Mouse (Mus musculus): ENCODE measurements around the gene Heca. TPM values are rescaled to one million over a fixed set of nuclear protein-coding genes. Genes with fewer than 3 reads are reported as not detected.
"Not testable (repeated sequence)": the region's sequence is repeated elsewhere in the genome, so short reads cannot be mapped to it uniquely, and the experiment has no call there.

The Heca gene
- polyA plus RNA-seq, 1 experiment from 2014 or later: 4.8 TPM

DNA sequence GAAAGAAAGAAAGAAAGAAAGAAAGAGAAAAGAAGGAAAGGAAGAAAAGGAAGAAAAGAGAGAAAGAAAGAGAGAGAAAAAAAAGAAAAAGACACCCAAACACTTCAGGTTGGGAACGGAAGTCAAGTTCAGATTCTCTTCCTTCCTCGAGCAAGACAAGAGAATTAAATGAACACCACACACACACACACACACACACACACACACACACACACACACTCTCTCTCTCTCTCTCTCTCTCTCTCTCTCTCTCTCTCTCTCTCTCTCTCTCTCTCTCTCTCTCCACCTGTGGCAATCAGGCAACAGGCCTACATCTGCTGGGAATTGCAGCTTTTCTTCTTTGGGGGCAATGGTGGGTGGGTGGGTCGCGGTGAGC lies 1.1 kb downstream of the Heca start:
- 1% methylated on average over 3 of the region's 4 CpGs for WGBS
- H3K9ac ChIP-seq (ENCODE audit: low read length): peak overlapping the region; percentile 84
- not testable (repeated sequence) for DNase-seq (ENCODE audit: low spot score)

DNA sequence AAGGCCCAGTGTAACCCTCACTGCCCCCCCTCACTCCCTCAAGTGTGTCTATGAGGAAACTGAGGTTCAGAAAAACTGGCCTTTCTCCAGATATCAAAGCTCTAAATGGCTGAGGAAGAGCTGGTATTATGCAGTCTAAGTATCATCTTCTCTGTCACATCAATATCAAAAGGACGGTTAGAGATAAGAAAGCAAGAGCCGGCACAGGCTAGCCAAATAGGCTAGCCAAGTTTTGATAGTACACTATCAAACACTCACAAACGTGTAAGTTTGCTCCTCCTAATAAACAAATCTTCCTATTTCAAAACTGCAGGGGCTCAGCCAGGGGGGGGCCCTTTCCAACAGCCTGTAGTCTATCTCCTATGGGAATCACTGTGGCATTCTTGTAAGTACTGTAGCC lies 1.8 kb downstream of the Heca start:
- no peak overlapping the region for H3K9ac ChIP-seq (ENCODE audit: low read length)

More for the DNA sequence above, 1.1 kb downstream of the Heca start:
- not testable (repeated sequence) for H3K36me3 ChIP-seq (ENCODE audit: control insufficient read depth, insufficient read depth, low read length); ATAC-seq (replicated peaks; ENCODE audit: low FRiP score); H3K4me1 ChIP-seq (replicated peaks; ENCODE audit: control insufficient read depth, insufficient read depth, low read length); H3K27ac ChIP-seq (ENCODE audit: low read depth, low read length); H3K27me3 ChIP-seq (ENCODE audit: control insufficient read depth, insufficient read depth, low read length); H3K9me3 ChIP-seq (ENCODE audit: control insufficient read depth, low read length)
- peak overlapping the region; percentile 85 for H3K4me3 ChIP-seq (ENCODE audit: low read depth, low read length)
- peak overlapping the region; percentile 64 for H3K4me2 ChIP-seq (ENCODE audit: low read depth, low read length, severe bottlenecking)

DNA sequence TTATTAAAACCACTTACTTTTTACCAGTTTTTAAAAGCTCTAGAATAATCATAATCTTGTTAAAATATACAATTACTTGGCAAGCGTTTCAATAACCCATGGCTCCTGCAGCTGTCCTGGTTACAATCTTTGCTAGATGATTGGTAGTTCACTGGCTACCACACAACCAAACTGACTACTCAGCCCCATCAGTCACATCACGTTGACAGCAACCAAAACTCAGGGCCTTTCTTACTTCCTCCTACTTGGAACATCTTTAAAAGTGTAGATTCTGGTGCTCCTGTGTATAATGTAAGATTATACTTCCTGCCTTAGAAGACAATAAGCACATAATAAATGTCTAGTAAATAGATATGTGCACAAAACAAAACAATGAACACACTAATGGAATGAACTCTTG lies 14.2 kb downstream of the Heca start:
- H3K4me1 ChIP-seq (replicated peaks; ENCODE audit: control insufficient read depth, insufficient read depth, low read length): no peaks in the 10 kb centered on the region
- no peak overlapping the region for H3K4me3 ChIP-seq (ENCODE audit: low read depth, low read length)
- DNase-seq (ENCODE audit: low spot score) (no peak), ATAC-seq (replicated peaks; ENCODE audit: low FRiP score) (no peak)
- 85% methylated on average over 2 of the region's 2 CpGs for WGBS
- no peak overlapping the region for H3K4me2 ChIP-seq (ENCODE audit: low read depth, low read length, severe bottlenecking)
- no peak overlapping the region for H3K9ac ChIP-seq (ENCODE audit: low read length)
- H3K9me3 ChIP-seq (ENCODE audit: control insufficient read depth, low read length): no peaks in the 10 kb centered on the region
- no peak overlapping the region for H3K27ac ChIP-seq (ENCODE audit: low read depth, low read length)
- H3K27me3 ChIP-seq (ENCODE audit: control insufficient read depth, insufficient read depth, low read length): no peaks in the 10 kb centered on the region
- H3K36me3 ChIP-seq (ENCODE audit: control insufficient read depth, insufficient read depth, low read length): no peaks in the 10 kb centered on the region

More for the DNA sequence above, 1.8 kb downstream of the Heca start:
- Histone ChIP-seq H3K9me3 (ENCODE audit: control insufficient read depth, low read length) (no peaks in the 10 kb centered on the region; the same call in 1 of the 2 replicates), H3K27me3 (ENCODE audit: control insufficient read depth, insufficient read depth, low read length) (no peaks in the 10 kb centered on the region), H3K27ac (ENCODE audit: low read depth, low read length) (no peak overlapping the region), H3K4me1 (replicated peaks; ENCODE audit: control insufficient read depth, insufficient read depth, low read length) (peaks cover 2% of the 10 kb centered on the region; the same call in 1 of the 2 replicates), H3K36me3 (ENCODE audit: control insufficient read depth, insufficient read depth, low read length) (no peaks in the 10 kb centered on the region), H3K4me3 (ENCODE audit: low read depth, low read length) (no peak overlapping the region), H3K4me2 (ENCODE audit: low read depth, low read length, severe bottlenecking) (peak overlapping the region; percentile 36; the same call in 1 of the 2 replicates)
- 71% methylated on average over 3 of the region's 3 CpGs for WGBS
- ATAC-seq (replicated peaks; ENCODE audit: low FRiP score): no peak
- DNase-seq (ENCODE audit: low spot score): no peak

DNA sequence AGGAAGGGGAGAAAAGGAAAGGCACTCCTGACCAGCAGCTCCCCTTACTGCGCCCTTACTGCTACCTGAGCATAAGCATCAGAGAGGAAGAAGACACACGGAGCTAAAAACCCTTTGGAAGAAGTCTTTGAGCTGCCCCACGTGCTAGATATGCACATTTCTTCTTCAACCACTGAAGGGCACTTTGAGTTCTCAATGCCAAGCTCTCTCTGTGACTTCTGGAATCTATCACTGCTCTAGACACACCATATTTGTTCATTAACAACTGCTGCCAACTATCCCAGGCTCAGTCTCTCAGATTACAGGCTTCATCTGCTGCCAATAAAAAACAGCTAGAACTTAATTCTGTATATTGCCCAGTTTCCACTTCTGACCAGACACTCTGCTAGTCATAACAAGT lies 15.7 kb downstream of the Heca start:
- ATAC-seq (replicated peaks; ENCODE audit: low FRiP score) (no peak), DNase-seq (ENCODE audit: low spot score) (no peak)
- no peaks in the 10 kb centered on the region for H3K9me3 ChIP-seq (ENCODE audit: control insufficient read depth, low read length)
- no peak overlapping the region for H3K27ac ChIP-seq (ENCODE audit: low read depth, low read length)
- H3K4me1 ChIP-seq (replicated peaks; ENCODE audit: control insufficient read depth, insufficient read depth, low read length): no peaks in the 10 kb centered on the region
- 64% methylated on average over 3 of the region's 3 CpGs for WGBS
- H3K27me3 ChIP-seq (ENCODE audit: control insufficient read depth, insufficient read depth, low read length): no peaks in the 10 kb centered on the region
- H3K4me2 ChIP-seq (ENCODE audit: low read depth, low read length, severe bottlenecking): no peak overlapping the region
- H3K4me3 ChIP-seq (ENCODE audit: low read depth, low read length): no peak overlapping the region
- H3K36me3 ChIP-seq (ENCODE audit: control insufficient read depth, insufficient read depth, low read length): no peaks in the 10 kb centered on the region
- H3K9ac ChIP-seq (ENCODE audit: low read length): no peak overlapping the region

DNA sequence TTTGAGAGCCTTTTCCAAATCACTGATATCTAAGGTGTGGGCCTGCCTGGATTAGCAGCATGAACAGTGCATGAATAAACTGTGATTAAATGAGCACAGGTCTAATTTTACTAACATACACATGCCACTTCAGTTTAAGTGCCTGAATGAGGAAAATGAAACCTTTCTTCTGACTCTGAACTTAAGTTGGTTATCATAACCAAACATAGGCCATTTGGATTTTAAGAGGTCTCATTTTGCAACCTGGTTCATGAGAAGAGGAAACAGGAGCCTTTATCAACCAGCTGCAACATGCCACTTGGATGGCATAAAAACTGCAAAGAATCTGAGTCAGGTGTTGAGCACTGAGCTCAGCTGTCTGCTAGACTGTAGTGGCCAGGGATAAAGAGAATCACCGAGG lies 16.7 kb downstream of the Heca start:
- ATAC-seq (replicated peaks; ENCODE audit: low FRiP score): no peak
- no peak overlapping the region for H3K4me2 ChIP-seq (ENCODE audit: low read depth, low read length, severe bottlenecking)
- H3K36me3 ChIP-seq (ENCODE audit: control insufficient read depth, insufficient read depth, low read length): no peaks in the 10 kb centered on the region
- DNase-seq (ENCODE audit: low spot score): no peak
- H3K4me3 ChIP-seq (ENCODE audit: low read depth, low read length): no peak overlapping the region
- no peak overlapping the region for H3K27ac ChIP-seq (ENCODE audit: low read depth, low read length)
- H3K4me1 ChIP-seq (replicated peaks; ENCODE audit: control insufficient read depth, insufficient read depth, low read length): no peaks in the 10 kb centered on the region
- no peaks in the 10 kb centered on the region for H3K9me3 ChIP-seq (ENCODE audit: control insufficient read depth, low read length)
- no peak overlapping the region for H3K9ac ChIP-seq (ENCODE audit: low read length)
- 86% methylated on average over 1 of the region's 1 CpGs for WGBS
- H3K27me3 ChIP-seq (ENCODE audit: control insufficient read depth, insufficient read depth, low read length): no peaks in the 10 kb centered on the region

DNA sequence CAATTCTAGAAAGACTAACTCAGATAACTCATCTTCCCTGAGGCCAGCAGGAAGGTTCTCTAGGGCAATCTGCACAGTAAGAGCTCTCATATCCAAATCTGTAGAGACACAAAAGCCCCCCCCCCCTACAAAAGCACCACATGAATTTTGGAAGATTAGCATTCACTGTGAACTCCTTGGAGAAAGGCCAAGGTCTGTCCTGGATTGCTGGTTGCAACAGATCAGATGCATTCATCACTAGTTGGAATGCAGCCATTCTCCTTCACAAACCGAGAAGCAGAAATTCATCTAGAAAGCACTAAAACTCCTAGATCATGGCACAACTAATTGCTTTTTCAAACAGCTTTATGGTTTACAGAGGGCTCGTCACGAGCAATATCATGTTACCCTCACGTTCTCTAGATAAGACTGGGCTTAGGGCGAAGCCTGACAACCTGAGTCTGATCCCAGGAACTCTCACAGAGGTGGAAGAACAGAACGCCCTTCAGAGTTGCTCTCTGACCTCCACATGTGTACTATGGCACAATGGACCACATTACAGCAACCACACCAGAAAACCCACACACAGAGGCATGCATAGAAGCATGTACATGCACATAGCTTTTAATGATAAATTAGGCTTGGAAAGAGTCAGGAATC lies 17.3 kb downstream of the Heca start:
- no peak for ATAC-seq (replicated peaks; ENCODE audit: low FRiP score)
- 79% methylated on average over 6 of the region's 6 CpGs for WGBS

DNA sequence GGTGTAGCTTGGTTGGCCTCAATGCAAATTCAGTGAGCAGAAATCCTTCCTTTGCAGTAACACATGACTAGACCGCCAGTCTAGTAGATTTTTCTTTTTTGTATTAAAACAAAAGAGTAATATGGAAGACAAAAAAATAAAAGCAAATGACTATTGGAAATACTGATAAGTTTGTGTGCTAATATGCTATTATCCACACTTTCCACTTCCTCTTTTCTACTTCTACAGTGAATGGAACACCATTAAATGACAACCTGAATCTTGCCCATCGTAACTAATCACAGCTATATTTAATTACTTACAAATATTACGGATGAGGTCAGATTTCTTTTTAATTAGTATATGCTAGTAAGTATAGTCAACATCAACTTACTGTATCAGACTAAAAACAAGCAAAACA lies 22.7 kb downstream of the Heca start:
- no peak for DNase-seq (ENCODE audit: low spot score)
- no peak overlapping the region for H3K27ac ChIP-seq (ENCODE audit: low read depth, low read length)

More for the DNA sequence above, 17.3 kb downstream of the Heca start:
- no peaks in the 10 kb centered on the region for H3K36me3 ChIP-seq (ENCODE audit: control insufficient read depth, insufficient read depth, low read length)
- no peak overlapping the region for H3K4me3 ChIP-seq (ENCODE audit: low read depth, low read length)
- no peaks in the 10 kb centered on the region for H3K27me3 ChIP-seq (ENCODE audit: control insufficient read depth, insufficient read depth, low read length)
- no peaks in the 10 kb centered on the region for H3K9me3 ChIP-seq (ENCODE audit: control insufficient read depth, low read length)
- no peak overlapping the region for H3K27ac ChIP-seq (ENCODE audit: low read depth, low read length)
- H3K4me1 ChIP-seq (replicated peaks; ENCODE audit: control insufficient read depth, insufficient read depth, low read length): no peaks in the 10 kb centered on the region
- DNase-seq (ENCODE audit: low spot score): no peak
- H3K9ac ChIP-seq (ENCODE audit: low read length): no peak overlapping the region
- H3K4me2 ChIP-seq (ENCODE audit: low read depth, low read length, severe bottlenecking): no peak overlapping the region

DNA sequence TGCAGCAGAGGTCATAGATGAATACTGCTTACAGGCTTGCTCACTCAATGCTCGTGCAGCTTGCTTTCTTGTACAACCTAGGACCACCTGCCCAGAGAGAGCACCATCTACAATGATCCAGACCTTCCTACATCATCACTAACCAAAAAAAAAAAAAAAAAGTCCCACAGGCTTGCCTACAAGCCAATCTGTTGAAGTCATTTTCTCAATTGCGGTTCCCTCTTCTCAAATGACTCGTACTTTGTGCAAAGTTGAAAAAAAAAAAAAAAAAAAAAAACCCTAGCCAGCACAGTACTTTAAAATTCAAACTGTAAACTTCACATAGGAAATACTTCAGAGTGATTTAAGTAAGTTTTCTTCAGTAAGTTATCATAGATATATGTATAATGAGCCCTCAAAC lies 23.7 kb downstream of the Heca start:
- WGBS: 87% methylated on average over 3 of the region's 3 CpGs
- Histone ChIP-seq H3K27me3 (ENCODE audit: control insufficient read depth, insufficient read depth, low read length) (no peaks in the 10 kb centered on the region), H3K9ac (ENCODE audit: low read length) (no peak overlapping the region), H3K4me1 (replicated peaks; ENCODE audit: control insufficient read depth, insufficient read depth, low read length) (no peaks in the 10 kb centered on the region), H3K9me3 (ENCODE audit: control insufficient read depth, low read length) (no peaks in the 10 kb centered on the region), H3K36me3 (ENCODE audit: control insufficient read depth, insufficient read depth, low read length) (no peaks in the 10 kb centered on the region), H3K4me3 (ENCODE audit: low read depth, low read length) (no peak overlapping the region), H3K27ac (ENCODE audit: low read depth, low read length) (no peak overlapping the region), H3K4me2 (ENCODE audit: low read depth, low read length, severe bottlenecking) (no peak overlapping the region)
- ATAC-seq (replicated peaks; ENCODE audit: low FRiP score) (no peak), DNase-seq (ENCODE audit: low spot score) (no peak)

More for the DNA sequence above, 22.7 kb downstream of the Heca start:
- H3K4me3 ChIP-seq (ENCODE audit: low read depth, low read length): no peak overlapping the region
- H3K4me2 ChIP-seq (ENCODE audit: low read depth, low read length, severe bottlenecking): no peak overlapping the region
- H3K4me1 ChIP-seq (replicated peaks; ENCODE audit: control insufficient read depth, insufficient read depth, low read length): no peaks in the 10 kb centered on the region
- no peaks in the 10 kb centered on the region for H3K27me3 ChIP-seq (ENCODE audit: control insufficient read depth, insufficient read depth, low read length)
- H3K9ac ChIP-seq (ENCODE audit: low read length): no peak overlapping the region
- 92% methylated on average over 3 of the region's 3 CpGs for WGBS
- no peaks in the 10 kb centered on the region for H3K9me3 ChIP-seq (ENCODE audit: control insufficient read depth, low read length)
- no peaks in the 10 kb centered on the region for H3K36me3 ChIP-seq (ENCODE audit: control insufficient read depth, insufficient read depth, low read length)
- ATAC-seq (replicated peaks; ENCODE audit: low FRiP score): no peak

DNA sequence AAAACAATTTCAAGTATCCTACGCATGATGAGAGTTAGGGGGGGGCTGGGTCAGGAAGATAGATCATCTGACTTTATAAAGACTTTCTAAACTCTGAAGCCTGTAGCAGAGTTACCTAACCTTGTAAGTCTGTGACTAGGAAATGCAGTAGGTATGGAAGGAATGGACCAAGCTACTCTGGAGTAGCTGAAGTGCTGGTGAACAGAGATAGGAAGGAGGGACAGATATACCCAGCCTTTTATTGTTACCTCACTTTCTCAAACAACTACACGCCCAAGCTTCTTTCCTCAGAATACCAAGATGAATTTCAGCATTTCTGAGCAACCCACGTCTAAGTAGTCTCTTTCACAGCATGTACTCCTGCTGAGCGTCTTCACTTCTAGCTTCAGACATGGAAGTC lies 26.5 kb downstream of the Heca start:
- Histone ChIP-seq H3K36me3 (ENCODE audit: control insufficient read depth, insufficient read depth, low read length) (no peaks in the 10 kb centered on the region), H3K9ac (ENCODE audit: low read length) (no peak overlapping the region), H3K4me2 (ENCODE audit: low read depth, low read length, severe bottlenecking) (no peak overlapping the region), H3K27ac (ENCODE audit: low read depth, low read length) (no peak overlapping the region), H3K27me3 (ENCODE audit: control insufficient read depth, insufficient read depth, low read length) (no peaks in the 10 kb centered on the region), H3K9me3 (ENCODE audit: control insufficient read depth, low read length) (no peaks in the 10 kb centered on the region), H3K4me3 (ENCODE audit: low read depth, low read length) (no peak overlapping the region), H3K4me1 (replicated peaks; ENCODE audit: control insufficient read depth, insufficient read depth, low read length) (no peaks in the 10 kb centered on the region)
- DNase-seq (ENCODE audit: low spot score) (no peak), ATAC-seq (replicated peaks; ENCODE audit: low FRiP score) (no peak)
- WGBS: 77% methylated on average over 4 of the region's 4 CpGs

Measured in forebrain, embryonic 11.5 days (tissue).